Mouse (Mus musculus): ENCODE measurements around the gene Slc25a1.
"Not testable (repeated sequence)": the region's sequence is repeated elsewhere in the genome, so short reads cannot be mapped to it uniquely, and the experiment has no call there.

Gene Slc25a1

DNA sequence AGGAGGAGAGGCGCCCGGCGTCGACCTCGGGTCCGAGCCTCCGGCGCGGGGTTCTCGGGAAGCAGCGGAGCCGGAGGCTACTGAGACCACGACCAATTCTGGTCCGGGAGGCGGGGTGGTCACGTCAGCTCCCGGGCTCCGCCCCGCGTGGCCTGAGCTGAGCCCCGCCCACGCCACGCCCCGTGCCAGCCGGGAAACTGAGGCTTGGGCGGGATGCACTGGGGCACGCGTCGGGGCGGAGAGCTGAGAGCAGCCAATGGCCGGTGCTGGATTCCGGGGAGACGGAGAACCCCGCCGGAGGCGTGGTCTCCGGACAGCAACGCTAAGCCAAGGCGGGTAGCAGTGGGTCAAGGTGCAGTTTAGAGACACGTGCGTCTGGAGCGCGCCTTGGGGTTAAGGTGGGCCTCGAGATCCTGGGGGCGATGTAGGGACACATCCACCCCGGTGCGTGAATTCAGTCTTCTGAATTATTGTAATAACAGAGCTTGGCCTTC, at the start of gene Slc25a1:
Gene Slc25a1 (minus strand): TSS at position 133 of the 494 bp plus-strand sequence.
- peak; percentile 77 to 84 for DNase-seq (ENCODE audit: low spot score in 2 of 2)

DNA sequence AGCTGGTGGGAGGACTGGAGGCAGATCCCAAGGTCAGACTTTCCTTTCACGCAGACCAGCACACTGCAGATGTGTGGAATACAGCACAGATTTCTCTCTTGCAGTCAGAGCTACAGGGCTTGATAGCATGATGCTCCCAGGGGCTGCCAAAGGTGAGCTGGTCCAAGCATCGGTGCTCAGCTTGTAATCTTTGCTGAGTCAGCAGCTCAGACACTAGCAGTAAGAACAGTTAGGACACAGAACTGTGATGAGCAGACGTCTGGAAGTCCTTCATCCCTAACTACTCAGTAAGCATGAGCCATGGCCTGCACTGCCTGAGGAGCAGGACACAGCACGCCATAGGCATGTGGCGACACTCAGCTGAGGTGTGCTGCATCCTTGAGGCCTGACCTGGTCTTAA, 43.8 kb upstream of the Slc25a1 start:
- no peak for DNase-seq (ENCODE audit: low spot score in 2 of 2)

DNA sequence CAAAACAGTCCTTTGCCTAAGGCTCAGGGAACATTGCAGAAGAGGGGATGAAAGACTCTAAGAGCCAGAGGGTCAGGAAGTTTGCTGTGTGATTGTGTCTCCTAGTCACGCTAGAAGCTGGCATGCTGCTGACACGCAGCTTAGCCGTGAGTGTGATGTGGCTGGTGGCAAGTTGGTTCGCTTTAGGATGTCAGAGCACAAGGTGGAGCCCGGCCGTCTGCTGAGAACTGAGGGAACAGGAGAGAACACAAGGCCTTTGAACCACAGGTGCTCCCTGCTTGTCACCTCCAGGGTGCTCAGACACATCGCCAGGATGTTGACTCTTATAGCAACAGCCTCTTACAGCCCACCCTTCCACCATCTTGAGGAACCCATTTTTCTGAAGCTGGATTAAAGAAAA, 34.1 kb upstream of the Slc25a1 start:
- DNase-seq (ENCODE audit: low spot score in 2 of 2) = no peak

DNA sequence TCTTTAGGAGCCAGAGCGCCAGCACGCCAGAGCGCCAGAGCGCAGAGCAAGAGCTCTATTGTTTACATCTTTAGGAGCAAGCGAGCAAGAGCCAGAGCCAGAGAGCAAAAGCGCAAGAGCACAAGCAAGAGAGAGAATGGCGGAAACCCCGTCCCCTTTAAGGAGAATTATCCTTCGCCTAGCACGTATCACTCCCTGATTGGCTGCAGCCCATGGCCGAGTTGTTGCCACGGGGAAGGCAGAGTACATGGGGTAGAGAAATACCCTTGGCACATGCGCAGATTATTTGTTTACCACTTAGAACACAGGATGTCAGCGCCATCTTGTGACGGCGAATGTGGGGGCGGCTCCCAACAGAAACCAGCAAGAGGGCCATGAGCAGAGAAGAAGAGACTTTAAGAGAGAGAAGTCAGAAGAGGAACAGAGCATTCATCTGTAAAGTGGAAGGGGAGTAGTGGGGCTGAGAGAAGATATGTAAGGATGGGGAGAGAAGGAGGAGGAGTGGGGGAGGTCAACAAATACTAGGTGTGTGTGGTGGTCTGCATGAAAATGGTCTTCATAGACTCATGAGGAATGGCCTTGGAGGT, 28.1 kb upstream of the Slc25a1 start:
- DNase-seq (ENCODE audit: low spot score in 2 of 2) = not testable (repeated sequence)

DNA sequence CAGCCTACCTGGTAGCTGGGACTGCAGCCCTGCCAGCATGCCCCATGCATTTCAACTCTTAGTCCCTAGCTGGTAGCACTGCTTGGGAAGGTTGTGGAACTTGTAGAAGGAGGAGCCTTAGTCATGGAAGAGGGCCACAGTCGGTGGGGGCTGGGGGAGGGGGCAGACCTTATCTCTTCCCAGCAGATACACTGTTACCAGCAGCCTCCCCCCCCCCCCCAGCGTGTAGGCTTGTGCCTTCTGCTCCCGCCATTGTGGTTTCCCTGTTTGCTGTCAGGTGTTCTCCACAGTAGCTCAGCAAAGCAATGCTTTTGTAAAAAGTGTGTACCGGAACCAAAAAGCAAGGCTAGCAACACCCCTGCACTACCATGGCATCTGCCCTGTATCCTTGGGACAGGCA, 23.6 kb upstream of the Slc25a1 start:
- no peak for DNase-seq (ENCODE audit: low spot score in 2 of 2)

DNA sequence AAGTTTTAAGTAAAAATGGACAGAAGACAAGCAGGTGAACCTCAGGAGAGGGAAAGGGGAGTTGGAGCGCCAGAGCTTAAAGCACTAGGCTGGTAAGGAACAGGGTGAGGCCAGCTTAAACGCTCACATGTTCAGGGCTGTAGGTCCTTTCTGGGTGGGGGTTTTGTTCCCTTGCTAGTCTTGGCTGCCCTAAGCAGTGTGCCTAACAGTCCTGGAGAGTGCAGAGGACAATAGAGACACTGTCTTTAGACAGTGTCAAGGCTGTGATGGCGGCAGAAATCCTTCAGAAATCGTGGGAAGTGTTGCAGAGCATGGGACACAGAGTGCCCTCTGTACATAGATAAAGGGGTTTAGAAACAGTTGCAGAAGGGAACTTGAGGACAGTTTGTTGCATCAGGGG, 22.0 kb upstream of the Slc25a1 start:
- DNase-seq (ENCODE audit: low spot score in 2 of 2) = no peak

DNA sequence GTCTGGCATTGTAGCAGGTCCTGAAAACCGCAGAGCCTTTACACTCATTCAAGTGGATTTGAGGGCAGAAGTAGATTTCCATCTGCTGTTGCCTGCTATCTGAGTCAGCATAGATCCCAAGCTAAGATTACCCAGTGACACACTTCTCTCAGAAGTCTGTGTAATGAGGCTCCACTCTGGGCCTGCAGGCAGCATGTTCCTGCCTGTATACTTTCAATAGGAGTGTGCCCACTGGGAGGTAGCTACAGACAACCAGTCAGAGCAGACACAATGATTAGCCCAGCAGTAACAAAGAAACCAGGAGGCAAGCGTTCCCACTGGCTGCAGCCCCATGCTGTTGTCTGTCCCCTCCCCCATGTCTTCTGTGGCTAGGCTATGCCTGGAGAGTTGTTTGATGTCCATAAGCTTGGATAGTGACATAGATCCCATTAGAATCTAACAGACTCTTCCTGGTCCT, 21.4 kb upstream of the Slc25a1 start:
- DNase-seq (ENCODE audit: low spot score in 2 of 2) = peak in 1 of 2 experiments; percentile 53

DNA sequence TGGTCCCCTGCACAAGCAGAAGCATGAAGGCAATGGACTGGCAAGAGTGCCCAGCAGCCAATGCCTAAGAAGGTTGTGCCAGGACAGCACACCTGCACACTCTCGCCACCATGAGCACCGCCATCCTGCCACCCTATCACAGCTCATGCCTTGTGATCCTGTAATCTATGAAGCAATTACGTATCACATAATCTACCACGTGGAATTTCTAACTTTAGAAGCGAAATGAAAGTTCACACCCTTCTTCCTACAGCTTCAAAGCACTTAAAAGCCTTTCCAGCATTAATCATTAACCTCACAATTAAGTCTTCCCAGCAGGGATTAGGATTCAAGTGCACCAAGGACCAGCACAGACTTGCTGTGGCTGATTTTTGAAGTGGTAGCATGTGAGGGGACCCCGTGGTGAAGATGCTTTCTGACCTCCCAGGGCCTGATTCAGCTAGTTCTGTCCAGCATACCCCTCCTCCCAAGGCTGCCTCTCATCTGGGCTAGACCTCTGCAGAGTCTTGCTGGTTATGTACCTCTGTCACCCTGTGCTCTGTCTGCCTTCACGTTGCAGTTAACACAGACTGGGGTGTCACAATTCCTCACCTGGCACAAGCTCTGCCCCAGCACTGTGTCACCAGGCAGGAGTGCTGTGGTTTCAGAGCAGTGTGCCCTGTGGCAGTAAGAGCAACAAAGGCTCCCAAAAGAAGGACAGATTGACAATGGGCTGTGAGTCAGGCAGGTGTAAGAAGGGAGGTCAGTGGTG, 17.2 kb upstream of the Slc25a1 start:
- DNase-seq (ENCODE audit: low spot score in 2 of 2) = no peak

DNA sequence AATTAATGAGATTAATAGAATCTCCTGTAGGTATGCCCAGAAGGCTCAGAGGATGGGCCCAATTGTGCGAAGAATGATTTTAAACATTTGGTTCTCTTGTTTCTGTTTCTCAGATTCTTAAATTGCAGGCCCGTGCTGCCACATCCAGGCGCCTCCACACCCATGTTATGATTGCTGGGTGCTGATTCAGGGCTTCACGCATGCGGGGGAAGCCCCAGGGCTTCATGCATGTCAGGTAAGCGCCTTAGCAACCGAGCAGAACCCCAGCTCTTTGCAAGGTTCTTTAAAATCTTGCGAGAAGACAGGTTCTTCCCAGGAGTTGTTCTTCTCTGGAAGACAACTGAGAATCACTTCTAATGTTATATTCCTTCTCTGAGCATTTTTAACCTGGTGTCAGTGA, 15.4 kb upstream of the Slc25a1 start:
- DNase-seq (ENCODE audit: low spot score in 2 of 2) = no peak

DNA sequence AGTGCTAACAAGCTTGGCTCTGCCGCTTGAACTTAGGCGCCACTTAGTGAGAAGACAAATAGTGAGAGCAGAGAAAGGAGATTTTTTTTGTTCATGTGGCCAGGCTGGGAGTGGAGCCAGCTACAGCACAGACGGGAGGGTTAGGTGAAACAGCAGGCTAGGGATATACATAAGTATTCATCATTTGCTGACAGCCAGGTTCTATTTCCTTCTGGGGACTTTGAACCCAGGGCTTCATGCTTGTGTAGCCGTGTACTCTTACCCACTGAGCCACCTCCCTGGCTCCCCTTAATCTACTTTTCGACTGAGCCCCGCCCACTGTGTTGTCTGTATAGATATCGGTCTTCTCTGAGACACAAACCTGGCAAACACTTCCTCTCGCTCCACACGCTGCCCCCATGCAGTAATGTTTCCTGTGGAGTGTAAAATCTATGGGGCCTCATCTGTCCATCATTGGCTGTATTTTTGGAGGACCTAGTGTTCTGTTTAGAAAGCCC, 11.3 kb upstream of the Slc25a1 start:
- DNase-seq (ENCODE audit: low spot score in 2 of 2) = no peak

DNA sequence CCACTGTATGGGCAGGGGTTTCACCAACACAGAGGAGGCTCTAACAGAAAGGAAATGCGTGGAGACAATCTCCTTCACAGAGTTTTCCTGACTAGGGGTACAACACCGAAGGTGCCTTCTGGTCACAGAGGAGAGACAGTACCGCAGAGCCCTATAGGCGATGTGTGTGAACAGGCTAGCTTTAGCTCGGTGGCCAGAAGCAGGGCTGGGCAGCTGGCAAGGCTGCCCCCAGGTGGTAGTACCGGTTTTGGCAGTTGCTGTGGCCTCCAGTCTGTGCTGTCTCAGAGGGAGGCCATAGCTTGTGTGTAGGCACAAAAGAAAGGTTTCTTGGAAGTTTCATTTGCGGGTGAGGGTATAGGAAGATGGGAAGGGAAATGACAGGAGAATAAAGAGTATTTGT, 10.8 kb upstream of the Slc25a1 start:
- DNase-seq (ENCODE audit: low spot score in 2 of 2) = peak in 1 of 2 experiments; percentile 52

DNA sequence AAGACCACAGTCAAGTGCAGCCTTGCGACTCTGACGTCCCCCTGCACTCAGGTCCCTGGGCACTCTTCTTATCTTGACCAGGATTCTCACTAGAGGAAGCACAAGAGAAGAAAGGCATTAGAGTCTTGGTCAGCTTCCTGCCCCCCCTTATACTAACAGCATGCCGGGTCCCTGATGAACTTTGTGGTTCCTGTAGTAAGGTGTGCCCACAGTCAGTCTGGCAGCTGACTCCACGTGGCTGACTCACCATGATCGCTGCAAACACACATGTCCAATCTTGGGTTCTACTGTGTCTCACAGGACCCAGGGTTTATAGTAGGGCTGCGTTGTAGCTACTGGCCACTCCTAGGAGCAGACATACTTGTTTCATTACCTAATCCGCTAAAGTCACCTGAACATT, 10.2 kb upstream of the Slc25a1 start:
- no peak for DNase-seq (ENCODE audit: low spot score in 2 of 2)

DNA sequence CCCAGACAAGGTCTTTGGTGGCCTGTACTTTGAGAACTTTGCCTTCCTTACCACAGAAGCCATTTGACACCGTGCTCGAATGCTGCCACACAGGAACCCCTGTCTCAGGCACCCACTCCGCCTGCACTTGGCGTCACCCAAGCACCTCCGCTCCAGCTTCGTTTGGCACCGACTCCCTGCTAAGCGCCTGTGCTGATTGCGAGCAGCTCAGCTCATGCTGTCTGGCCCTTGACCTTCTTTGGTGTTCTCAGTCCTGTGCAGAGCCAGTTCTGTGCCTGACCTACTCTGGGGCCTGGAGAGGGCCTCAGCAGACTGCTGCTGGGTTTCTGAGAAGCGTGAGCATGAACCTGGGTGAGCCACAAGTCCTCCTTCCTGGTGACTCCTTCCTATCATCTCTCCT, 8.8 kb upstream of the Slc25a1 start:
- no peak for DNase-seq (ENCODE audit: low spot score in 2 of 2)

DNA sequence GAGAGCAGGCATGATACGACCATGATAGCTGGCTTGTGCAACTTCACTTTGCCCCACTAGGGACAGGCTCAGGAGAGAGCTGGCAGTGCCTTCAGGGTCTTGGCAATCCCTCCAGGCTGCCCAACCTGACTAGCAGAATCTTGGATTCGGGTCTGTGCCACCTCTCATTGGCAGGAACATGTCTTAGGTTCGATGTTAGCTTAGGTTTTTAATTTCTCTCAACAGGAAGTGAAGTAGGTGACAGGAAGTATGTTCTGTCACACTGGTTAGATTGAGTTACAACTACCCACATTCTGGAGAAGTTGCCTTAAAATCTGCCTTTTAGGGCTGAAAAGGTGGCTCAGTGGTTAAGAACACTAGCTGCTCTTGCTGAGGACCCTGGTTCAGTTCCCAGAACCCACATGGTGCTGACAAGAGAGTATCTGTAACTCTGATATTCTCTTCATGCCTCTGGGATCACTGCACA, 6.5 kb upstream of the Slc25a1 start:
- DNase-seq (ENCODE audit: low spot score in 2 of 2) = no peak

DNA sequence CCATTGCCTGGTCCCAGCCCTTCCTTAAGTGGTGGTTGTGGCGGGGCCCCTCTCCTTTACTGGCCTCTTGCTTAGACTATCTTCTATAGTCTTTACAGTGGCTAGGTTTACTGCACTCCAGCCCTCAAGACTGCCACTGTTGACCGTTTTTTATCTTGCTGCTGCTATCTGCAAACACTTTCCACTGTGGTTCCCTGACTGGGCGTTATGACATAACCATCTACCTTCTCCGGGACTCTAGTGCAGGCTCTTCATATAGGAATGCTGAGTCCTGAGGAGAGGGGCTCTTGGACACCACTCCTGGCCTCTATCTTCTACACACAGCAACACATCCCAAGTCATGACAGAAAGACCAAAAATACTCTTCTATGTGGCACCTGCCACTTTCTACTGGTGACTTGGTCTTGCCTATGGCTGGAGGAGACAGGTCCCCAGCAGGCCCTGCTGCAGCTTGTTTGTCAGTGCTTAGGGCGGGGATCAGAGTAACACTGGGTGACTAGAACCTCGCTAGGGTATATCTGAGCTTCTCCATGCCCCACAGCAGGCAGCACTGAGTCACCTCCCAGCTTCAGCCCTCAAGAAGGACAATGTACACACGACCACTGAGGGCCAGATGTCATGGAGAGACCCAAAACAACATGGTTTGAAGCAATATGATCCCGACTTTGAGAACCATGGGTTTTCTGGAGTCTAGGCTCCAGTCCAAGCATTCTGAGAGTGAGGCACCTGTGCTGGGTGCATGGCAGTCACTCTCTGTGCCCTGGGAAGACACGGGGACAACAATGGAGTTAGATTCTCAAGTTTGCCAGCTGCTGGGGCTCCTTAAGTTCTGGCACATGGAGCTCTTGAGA, 5.8 kb upstream of the Slc25a1 start:
- no peak for DNase-seq (ENCODE audit: low spot score in 2 of 2)

DNA sequence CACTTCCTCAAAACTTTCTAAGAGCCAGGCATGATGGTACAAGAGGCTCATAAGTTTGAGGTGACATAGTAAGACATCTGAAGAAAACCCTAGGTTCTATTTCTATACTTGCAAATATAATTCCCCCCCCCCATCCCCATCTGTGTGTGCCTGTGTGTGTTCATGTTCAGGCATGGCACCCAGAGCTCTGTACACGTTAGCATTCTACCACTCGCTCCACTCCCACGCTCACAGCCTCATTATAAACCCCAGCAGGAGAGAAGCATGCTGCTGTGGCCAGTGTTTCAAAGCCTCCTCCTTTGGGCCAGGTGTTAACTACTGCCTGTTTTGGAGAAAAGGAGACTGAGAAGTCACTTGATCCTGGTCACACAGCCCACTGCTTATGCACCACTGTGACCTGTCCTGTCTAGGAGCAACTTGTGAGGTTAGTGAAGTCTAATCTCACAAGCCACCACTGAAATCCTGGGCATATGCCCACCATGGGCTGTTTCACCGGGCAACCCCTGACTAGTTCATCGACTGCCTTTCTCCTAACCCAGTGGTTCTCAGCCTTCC, 4.0 kb upstream of the Slc25a1 start:
- no peak for DNase-seq (ENCODE audit: low spot score in 2 of 2)

DNA sequence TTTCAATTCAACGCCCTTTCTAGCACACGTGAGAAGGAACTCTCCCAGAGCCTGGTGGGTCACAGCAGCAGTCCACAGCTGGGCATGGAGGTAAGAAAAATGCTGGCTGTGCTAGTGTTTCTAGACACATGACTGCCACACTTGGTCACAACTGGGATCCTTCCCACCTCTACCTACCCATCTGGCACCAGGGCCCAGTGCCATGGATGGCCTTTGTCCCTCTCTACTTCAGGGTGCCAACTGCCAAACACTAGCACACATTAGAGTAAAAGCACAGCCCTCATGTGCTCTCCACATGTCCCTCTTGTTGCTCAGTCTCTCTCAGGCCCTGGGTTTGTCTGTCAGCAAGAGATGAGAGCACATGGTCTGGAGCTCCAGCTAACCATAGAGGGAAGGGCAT, 1.6 kb upstream of the Slc25a1 start:
- no peak for DNase-seq (ENCODE audit: low spot score in 2 of 2)

DNA sequence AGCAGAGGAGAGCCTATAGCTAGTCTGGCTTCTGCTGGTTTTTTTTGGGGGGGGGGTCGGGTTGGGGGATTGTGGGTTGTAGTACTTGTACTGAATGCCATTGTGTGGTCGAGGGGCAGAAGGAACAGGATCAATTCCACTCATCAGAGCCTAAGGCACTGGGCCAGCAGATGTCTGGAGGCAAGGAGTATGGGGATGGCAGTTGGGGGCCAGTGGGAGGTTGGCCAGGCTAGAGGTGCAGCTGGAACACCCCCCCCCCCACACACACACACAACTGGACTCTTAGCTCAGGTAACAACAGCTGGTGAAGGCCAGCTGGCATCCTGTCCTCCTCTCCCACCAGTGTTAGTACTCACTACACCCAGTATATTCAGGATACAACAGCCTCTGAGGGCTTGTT, 1.2 kb upstream of the Slc25a1 start:
- DNase-seq (ENCODE audit: low spot score in 2 of 2) = no peak

DNA sequence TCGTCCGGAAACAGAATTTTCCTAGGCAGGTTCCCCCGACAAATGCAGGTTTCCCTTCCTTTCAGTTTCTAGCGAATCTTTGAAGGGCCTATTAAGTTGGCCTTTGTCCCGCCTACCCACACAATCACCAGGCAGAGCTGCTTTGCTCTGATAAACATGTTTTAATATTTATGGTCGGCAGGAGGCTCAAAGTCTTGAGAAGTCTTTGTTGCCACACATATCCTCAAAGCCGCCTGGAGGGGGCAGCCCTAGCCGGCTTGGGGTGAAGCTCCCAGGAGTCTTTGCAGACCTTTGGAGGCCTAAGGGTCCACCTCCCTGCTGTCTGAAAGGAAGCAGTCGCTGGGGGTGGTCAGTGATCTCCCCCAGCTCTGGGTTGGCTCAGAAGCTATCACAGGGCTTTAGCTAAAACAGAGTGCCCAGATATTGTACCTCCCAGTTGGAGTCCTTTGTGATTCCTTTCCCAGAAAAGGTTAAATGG, 647 bp upstream of the Slc25a1 start:
- DNase-seq (ENCODE audit: low spot score in 2 of 2) = peak; percentile 70 to 71

DNA sequence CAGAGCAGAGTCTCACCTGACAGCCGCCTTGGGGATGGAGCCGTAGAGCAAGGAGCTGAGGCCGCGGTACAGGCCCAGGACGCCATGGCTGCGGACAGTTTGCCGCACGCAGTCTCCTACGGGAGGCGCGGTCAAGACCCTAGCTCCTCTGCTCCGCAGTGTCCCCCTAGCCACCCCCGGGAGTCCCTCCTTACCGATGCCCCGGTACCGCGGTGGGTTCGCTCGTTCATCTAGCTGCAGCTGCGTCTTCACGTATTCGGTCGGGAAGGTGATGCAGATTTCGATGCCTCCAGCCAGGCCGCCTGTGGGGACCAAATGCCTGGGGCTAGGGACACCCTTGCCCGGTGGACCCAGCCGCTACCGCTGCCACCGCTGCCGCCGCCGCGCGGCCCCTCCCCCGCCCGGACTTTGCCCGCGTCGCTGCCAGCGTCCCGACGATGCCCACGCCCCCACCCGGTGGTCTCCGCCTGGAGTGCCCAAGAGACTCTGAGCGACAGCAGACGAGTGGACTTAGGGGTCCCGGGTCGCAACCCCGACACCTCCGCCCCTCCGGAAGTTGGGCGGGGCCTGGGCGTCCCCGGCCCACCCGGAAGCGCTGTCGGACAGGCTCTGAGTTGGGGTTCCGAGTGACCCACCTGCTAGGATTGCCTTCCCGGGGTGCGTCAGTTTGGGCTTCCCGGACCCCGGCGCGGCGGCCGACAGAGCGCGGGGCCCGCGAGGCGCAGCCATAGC, 502 bp downstream of the Slc25a1 start:
- DNase-seq (ENCODE audit: low spot score in 2 of 2) = peak in 1 of 2 experiments; percentile 52

DNA sequence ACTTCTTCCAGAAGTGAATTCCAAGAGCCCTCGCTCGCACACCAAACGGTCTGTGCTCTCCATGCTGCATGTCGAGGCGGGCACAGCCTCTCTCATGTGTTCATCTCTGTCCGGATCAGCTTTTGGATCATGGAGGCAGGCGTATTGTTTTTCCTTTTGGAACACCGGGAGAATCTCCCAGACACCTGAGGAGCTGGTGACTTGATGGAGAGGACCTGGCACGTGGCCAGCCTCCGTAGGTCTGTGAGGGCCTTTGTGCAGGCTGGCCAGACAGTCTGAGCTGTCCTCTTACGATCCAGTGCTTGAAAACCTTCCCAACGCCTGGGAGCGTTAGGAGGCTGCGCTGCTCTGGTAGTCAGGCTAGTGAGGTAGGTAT, 5.9 kb downstream of the Slc25a1 start:
- DNase-seq (ENCODE audit: low spot score in 2 of 2) = no peak
